Mouse (Mus musculus) retina, adult 2 months (tissue): Measurements from ENCODE around the gene Fscn2.

ENCODE experiments used
- DNase-seq: peaks from one replicate; pipeline ENCODE4 v3.0.0-alpha.2; 2012; ENCODE audit warnings: low read depth, low spot score

The Fscn2 gene

DNA sequence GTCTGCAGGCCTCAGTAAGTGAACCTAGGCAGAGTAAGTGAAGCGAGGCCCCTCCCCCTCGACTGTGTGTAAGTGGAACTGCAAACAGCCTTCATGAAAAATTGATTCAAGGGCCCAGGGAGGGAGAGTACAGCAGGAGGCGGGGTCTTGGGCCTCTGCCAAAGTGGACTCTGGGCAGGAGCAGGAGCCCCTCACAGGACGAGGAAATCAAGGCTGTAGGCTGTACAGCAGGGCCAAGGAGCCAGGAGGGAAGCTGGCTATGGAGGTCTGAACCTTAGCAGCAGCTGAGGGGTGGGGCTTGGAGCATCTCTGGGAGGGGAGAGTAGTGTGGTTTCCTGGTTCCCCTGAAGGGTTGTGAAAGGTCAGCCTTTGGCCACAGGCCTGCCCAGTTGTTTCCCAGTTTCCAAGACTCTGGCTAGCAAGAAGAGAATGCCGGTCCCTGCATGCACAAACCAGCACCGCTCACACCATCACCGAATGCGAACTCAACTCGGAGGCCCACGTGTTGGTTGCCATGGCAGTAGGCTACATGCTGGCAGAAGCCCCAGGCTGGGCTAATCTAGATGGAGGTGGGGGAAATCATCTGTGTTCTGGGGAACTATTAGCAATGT lies 3.4 kb upstream of the Fscn2 start:
- no peak for DNase-seq

DNA sequence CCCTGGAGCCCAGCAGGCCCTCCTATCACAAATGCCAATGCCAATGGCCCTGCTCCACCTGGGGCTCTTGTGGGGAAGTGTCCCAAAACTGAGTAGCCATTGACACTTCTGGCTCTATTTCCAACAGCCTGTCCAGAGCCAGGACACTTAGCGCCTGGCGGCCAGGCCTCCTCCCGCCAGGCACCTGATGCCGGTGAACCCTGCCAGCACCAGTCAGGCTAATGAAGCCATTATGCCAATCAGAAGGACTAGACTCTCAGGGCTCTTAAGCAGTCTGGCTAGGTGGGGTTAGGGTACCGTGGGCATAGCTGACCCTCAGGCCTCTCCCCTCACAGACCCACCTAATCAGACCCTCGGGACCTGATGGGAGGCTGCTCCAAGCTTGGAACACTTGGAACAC lies 1.9 kb upstream of the Fscn2 start:
- no peak for DNase-seq

DNA sequence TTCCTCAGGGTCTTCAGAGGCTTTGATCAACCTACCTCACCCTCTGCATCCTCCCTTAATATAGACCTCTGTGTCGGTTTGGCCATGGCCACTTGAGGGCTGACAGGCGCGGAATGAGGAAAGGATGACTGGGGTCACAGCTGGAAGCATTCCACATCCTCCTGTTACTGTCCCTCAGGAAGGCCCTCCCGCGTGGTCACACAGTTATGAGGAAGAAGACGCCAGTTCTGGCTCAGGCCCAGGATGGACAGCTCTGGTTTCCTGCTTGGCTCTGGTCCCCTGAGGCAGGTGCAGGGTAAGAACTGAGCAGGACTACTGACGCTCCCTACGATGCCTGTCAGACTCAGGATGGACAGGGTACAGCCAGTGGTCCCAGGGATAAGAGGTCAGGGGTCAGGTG lies 1.3 kb upstream of the Fscn2 start:
- no peak for DNase-seq

DNA sequence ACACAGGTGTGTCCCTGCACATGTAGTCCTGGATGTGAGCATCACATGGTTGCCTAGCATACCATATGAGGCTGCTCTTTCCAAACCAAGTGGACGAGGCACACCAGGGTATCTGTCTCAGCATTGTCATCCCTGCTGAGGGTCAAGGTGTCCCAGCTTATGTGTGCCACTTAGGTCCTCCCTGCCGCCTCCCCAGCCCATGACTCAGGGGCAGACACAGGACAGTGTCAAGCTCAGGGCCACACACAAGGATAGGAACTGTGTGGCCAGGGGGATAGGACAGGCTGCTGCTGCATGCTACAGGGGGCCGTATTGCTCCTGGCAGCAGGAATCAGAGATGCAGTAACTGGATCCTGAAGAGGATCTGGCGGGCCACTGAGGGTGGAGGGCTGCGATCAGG lies 579 bp upstream of the Fscn2 start:
- no peak for DNase-seq

DNA sequence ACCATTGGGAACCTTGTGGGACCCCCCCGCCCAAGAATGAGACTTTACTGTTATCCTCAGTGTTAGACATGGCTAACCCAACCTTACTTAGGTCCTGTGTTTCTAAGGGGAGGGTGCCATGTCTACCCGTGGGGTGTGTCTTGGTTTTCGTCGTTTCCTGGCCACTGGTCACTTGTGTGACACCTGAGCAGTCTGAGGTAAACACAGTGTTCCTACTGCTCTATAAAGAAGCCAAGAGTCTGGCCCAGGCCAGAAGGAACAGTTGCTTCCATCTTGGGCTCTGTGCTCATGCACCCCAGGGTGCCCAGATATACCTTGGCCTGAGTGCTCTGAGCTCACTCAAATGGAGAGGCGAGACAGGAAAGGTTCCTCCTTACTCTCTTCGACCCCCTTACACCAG lies 1.6 kb downstream of the Fscn2 start:
- DNase-seq: no peak

DNA sequence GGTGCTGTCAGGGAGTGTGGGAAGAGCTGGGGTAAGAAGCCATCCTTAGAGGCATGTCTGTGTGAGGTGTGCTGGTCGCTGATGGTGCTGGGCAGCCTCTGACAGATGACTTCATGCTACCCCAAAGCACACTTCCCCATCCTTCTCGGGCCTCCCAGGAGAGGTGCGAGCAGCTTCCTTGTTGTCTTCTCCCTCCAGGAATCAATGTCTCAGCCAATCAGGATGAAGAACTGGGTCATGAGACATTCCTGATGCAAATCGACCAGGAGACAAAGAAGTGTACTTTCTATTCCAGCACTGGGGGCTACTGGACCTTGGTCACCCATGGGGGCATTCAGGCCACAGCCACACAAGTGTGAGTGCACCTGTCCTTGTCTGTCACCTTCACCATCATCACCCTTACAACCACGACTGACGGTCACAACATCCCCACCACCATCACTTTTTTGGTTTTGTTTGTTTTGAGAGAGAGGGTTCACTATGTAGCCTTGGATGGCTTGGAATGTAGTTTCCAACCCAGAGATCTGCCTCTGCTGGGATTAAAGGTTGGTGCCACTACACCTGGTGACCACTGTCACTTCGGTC lies 5.2 kb downstream of the Fscn2 start:
- DNase-seq: no peak

DNA sequence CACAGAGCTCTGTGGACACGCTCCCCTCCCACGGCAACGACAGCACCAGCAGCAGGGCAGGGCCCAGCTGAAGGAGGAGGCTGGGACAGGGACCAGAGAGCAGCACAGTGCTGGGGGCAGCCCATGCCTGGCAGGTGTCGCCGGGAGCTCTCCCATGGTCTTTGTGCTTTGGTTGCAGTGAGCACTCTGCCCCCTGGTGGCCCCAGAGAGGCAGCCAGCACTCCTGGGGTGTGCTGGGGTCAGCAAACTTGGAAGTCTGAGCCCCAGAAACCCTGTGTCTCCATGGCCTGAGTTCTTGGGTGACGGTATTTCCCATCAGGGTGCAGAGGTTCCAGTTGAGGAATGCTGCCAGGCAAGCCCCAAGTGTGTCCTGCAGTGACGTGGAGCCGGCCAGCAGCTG lies 8.3 kb downstream of the Fscn2 start:
- DNase-seq: no peak

DNA sequence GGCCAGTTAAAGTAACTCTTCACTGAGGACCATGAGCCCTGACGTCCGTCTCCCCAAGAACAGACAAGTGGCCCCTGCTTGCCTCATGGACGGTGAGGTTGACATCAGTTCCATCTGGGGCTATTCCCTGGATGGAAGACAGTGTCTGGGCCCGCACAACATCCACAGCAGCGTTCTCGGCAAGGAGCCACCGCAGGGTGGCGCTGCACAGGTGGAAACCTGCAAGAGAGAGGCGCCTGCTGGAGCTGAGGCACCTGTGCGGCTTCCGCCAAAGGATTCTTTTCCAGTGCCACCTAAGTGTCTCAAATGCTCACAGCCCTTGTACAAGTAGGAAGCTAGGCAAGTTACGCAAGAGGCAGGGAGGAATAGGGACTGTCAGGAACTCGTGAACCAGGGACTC lies 11.7 kb downstream of the Fscn2 start:
- DNase-seq: no peak

DNA sequence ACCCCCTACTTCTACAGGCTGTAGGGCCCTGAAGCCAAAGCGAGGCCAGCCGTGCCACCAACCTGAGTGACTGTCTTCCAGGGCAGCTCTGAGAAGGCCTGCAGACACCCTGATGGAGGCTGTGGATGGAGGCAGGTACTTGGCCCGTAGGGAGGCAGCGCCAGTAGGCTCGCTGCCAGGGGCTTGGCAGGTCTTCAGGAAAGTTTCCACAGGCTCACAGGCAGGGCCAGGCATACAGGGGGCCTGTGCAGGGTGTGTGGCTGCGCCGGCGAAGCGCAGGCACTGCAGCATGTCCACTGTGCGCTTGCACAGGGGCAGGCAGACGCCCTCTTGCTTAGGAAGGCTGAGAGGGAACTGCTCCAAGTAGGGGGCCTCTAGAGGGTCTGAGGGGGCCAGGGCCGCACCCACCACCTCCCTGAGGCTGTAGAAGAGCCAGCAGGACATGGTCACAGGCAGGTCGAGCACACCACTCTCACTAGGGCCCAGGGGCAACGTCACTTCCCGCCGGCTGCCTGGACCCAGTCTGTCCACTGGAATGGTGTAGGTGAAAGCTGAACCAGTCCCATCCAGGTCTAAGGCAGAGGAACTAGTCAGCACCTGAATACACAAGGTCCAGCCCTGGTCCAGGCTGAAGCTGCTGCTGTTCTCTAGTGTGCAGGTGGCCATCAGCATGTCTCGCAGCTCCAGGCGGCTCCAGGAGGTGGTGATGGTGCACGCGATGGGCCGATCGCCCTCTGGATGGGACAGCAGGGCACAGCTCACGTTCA lies 12.7 kb downstream of the Fscn2 start:
- DNase-seq: no peak

DNA sequence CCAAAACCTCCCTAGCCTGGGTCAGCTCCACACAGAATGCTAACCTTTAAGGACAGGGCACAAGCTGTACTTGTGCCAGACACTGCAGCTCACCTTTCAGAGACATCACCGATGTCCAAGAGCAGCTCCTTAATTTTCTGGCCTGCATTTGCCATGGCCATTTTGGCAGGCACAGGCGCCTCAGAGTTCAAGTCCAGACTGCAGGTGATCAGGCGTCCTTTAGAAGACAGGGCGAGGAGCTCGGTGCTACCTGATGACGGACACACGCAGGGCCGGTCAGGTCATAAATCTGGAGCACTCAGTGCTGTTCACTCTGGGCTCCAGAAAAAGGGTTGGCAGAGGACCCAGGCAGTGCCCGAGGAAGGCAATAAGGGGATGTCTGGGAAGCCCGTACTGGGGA lies 14.0 kb downstream of the Fscn2 start:
- no peak for DNase-seq

DNA sequence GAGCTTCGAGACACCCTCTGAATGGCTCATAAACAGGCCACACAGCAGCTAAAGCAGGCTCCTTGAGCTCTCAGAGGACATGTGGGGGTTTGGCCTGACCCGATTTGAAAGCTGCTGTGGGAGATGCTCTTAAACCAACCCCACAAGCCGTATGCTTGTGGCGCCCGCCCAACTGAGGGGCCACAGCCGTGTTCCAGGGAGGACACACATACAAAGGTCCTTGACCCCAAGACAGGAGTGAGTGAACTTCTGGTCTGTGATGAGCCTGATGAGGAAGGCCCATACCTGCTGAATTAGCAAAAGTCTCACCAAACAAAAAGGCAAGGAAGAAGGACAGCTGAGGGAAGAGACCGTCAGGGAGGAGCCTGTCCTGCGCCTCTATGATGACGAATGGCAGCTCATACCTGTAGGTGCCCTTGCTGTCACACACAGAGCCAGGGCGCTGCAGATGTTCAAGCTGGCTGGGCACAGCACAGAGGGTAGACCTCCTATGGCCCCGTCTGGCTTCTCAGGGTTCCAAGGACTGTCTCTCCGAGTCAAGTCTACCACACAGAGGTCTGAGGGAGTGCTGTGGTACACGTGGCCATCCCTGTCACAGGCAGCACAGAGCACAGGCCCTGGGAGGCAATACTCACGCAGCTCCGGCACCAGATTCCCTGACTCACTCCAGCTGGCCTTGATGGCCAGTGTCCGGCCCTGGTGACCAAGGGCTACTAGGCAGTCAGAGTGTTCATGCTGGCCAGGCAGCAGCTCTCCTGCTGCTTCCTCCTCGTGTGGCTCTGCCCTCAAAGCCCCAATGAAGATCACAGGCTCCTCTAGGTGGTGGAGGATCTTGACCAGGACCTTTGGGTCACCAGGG lies 15.2 kb downstream of the Fscn2 start:
- DNase-seq: no peak

DNA sequence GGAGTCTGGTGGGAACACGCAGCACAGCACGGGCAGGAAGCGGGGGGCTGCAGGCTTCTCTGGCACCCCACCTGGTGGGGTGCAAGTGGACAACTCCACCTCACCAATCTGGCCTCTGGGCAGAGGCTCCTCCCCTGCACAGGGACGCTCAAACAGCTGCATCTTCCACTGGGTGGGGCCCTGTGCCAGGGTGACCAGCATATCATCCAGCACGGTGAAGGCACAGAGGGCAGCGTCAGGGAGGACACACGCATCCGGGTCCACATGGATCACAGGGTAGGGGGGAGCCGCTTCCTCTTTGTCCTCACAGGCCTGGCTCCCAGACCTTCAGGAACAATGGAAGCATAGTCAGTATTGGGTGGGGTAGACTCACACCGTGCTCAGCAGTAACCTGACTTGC lies 16.0 kb downstream of the Fscn2 start:
- no peak for DNase-seq

DNA sequence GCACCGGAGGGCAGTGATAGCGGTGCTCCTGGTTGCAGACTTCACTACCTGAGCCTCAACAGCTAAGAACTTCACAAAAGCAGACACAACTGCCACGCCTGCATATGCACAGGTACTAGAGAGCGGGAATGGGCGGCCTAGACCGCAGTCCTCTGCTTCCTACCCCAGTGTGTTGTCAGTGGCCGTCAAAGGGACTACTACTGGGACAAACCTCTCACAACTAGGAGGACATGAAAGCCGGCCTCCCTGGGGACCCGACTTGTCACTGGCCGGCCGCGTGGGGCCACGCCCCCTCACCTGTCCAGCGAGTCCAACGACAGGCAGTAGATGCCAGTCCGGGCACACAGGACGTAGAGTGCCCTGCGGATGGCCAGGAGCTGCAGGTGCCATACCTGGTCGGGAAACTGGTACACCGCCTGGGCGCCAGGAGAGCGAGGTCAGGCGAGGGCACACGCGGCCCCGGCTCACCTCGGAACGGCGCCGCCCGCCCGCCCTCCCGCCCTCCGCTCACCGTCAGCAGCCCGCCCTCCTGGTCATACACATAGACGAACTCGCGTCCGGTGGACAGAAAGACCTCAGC lies 16.8 kb downstream of the Fscn2 start:
- DNase-seq: no peak

DNA sequence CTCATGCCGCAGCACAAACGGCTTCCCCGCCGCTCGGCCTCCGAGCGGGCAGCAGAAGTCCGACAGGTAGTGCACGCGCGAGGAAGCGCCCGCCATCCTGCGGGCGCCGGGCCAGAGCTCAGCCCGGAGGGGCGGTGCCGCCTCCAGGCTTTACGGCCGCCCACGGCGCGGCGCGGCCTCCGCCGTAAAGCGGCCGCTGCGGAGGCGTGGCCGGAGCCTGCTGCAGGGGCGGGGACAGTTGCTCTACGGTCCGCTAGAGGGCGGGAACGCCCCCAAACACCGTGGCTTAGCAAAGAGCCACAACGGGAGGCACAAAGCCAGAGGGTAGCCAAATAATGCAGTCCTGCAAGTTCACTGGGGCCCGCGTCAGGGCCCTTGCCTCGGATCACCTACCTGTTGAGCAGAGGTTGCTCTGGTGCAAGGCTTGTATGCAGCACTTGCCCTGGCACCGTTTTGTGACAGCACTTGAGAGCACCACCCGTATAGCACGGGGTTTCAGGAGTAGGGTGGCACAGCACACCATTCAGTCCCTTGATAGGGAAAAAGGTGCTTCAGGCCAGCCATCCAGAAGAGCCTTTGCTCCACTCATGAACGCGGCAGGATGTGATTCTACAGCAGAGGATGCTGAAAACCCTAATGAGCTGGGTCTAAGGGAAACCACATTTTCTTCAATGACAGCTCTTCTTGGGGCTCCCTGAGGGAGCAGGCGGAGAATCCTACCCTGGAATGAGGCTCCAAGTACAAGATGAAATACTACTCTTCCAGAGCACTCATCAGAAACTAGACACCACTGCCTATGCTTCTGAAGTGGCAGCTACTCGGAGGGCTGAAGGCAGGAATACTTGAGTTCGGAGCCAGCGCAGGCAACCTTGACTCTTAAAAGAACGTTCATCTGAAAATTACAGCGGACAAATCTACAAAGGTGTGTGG lies 17.5 kb downstream of the Fscn2 start, which contains the start of gene Faap100:
TSS of gene Faap100 (minus strand) at position 154 of the 930 bp plus-strand sequence.
- DNase-seq: peak; percentile 82

DNA sequence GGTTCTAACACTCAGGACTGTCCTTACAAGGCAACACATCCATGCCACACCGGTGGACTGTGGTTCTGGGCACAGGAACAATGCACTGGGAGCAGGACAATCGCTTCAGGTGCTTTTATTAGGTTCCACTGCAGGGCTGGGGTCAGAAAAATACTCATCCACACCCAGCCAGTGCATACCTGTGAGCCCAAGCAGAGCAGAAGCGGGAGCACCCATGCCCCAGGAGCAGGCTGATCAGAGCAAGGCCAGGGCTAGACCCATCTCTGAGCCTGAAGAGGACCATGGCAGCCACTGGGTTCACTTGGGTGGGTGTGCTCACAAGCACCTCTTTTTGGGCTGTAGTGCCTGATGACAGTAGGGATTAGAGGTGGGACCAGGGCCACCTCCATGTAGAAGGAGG lies 18.9 kb downstream of the Fscn2 start:
- DNase-seq: no peak

DNA sequence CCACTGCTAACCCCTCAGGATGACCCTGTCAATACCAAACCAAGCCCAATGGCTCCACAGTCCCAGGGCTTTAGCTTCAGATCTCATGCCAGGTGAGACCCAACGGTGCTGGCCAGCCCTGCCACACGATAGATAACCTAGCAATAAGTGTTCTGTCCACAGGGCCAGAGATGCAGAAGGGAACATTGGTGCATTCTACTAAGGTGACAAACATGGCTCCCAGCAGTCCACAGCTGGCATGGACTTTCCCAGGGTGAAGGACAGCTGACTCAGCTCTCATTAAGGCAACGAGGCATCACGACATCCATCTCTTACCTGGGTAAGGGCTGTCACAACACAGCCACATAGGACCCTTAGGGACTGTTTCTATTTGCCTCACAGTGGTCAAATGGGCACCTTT lies 19.8 kb downstream of the Fscn2 start:
- no peak for DNase-seq

DNA sequence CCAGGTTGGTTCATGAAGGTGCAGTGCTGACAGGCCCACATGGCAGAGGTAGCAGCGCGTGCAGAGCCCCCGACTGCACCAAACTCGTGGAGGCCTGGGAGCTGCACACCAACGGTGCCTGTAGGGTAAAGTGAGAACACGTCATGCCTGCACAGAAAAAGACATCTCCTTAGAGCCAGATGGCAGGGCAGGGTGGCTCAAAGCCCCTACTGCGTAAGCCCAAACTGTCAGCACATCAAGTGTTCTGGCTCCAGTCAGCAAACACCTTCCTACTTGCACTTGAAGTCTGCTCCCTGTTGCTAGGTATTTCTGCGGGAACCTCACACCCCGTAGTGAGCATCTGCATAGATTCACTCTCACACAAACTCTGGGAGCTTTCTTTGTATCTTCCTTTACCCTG lies 21.2 kb downstream of the Fscn2 start:
- DNase-seq: no peak

DNA sequence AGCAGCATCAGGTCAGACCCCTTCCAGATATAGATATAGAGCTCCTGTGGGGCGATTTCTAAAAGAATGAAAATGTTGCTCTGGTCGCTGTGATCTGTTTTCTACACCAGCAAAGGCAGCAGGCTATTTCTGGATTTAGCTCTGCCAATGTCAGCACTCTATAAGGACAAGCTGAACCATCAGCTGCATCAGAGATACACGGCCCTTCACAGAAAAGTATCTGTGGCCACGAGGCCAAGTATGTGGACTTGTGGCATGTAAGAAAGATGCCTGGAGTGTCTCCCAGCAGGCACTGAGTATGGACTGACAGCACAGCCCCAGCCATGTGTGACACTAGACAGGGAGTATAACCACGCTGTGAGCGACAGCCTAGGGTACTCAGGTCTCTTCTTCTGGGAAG lies 25.3 kb downstream of the Fscn2 start:
- no peak for DNase-seq

DNA sequence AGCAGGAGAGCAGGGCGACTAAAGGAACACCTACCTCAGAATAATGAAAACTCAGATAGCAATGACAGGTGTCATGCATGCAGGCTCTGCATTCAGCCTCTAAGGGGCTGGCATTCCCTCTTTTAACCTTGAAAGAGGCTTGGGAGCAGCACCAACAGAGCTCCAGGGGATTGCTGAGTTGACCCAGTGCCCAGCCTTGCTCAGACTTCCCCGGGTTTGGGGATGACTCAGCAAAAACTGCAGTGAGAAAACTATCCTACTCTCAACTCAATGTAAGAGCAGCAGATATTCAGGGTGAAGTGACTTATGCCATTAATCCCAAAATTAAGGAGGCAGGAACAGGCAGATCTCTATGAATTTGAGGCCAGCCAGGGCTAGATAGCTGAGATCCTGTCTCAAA lies 25.8 kb downstream of the Fscn2 start:
- no peak for DNase-seq

DNA sequence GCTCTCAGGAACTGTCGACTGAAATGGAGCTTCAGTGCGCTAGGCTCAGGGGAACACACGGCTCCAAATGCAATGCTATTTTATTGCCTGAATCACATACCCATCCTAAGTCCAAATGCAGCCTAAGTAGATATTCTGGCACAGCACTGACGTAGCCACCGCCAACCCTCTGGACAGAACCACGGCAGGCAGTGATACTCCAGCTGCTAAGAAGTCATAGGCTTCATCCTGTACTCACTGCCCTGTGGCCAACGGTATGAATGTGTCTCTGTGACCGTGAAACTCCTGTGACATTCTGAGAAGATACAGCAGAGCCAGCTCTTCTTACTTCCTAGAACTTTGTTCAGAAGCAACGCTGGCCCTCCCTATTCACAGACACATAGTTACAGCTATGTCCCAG lies 27.2 kb downstream of the Fscn2 start:
- DNase-seq: no peak

DNA sequence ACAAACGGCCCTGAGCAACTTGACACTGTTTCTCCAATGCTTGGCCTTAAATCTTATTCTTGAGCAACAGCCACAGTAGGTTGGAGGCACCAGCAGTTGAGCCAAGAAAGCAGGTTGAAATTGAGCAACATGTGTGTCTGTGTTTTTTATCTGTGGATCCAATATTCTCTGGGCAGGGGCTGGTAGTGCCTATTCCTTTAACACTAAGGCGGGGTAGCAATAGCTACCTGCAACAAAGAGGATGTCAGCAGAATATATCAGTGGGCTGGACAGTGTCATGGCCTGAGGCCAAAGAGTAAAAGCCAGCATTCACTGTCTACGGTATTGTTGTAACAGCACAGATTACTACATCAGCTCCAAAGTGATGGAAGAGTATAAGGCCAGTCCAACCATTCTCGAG lies 34.3 kb downstream of the Fscn2 start:
- DNase-seq: no peak
